Mouse (Mus musculus) brain, adult 2 months (tissue): Measurements from ENCODE around the gene Kank2.
"Not testable (repeated sequence)": the region's sequence is repeated elsewhere in the genome, so short reads cannot be mapped to it uniquely, and the experiment has no call there.

Experiments
- DNase-seq: peaks from one replicate; pipeline ENCODE4 v3.0.0; 2011; ENCODE audit warnings: low read depth, low spot score

Gene Kank2

DNA sequence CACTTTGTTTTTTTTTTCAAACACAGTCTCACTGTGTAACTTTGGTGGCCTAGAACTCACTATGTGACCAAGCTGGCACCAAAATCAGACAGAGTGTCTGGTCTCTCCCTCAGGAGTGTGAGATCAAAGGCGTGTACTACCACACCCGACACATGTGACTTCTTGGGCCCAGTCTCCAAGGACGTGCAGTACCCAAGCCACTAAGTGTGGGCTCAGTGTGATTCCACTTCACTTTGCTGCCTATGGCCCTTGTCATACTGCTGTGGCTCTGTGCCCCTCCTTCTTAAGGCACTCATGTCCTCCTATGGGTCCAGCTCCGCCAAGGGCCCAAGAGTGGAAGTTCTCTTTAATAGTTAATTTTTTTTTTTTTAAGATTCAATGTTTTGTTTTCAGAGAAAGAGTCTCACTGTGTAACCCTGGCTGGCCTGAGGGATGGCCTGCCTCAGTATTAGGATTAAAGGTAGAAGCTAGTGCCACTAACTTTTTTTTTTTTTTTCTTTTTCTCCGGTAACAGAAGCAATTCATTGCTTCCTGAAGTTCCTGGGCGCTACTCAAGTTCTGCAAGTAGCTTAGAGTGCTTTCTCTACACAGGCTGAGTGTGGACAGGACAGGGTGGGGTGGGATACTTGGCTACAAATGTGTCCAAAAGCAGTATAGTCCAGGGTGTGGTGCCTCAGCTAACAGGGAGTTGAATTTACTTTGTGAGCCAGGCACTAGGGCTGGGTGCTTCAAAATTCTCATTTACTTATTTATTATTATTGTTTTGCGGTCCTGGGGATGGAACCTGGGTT lies 13.8 kb downstream of the Kank2 start:
- DNase-seq: no peak

DNA sequence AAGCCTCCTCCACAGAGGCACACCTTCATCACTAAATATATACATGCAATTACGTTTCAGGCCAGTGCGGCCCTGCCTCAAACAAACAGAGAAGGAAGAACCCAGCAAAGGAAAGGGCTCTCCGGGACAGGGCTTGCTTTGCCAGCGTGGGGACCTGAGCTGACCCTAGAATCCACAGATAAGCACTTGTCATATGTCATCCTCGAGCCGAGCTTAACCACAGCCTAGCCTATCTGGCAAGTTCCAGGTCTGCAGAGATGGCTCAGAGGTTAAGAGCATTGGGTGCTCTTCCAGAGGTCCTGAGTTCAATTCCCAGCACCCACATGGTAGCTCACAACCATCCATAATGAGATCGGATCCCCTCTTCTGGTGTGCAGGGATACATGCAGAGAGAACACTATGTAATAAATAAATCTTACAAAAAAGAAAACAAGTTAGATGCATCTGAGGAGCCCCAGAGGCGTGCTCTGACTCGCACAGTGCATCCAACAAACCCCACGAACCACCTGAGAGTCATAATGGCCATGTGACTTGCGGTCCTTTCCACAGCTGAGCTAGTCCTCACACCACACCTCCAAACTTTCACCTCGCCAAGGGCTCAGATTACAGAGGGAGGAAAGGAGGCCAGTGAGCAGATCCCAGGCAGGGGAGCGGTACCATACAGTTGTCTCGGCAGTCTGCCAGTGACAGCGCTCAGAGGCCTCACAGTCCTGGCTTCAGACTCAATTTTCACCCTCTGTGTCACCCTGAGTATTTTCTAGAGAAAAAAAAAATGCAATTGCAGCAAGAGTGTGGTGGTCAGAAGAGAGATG lies 16.7 kb downstream of the Kank2 start:
- DNase-seq: peak; percentile 61

DNA sequence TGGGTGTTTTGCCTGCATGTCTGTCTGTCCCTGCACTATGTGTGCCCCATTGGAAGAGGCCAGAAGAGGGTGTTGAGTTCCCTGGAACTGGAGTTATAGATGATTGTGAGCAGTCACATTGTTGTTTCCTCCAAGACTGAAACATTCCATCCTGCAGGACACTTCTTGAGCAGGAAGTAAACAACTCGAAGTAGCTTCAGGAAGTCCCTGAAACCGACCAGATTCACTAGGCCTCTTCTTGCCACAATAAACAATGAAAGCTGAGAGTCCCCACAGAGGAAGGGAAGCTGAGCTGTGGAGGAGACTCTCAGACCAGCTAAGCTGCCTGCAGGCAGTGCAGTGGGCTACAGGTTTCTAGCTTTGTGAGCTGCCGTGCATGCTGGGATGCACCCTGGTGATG lies 20.8 kb downstream of the Kank2 start:
- no peak for DNase-seq

DNA sequence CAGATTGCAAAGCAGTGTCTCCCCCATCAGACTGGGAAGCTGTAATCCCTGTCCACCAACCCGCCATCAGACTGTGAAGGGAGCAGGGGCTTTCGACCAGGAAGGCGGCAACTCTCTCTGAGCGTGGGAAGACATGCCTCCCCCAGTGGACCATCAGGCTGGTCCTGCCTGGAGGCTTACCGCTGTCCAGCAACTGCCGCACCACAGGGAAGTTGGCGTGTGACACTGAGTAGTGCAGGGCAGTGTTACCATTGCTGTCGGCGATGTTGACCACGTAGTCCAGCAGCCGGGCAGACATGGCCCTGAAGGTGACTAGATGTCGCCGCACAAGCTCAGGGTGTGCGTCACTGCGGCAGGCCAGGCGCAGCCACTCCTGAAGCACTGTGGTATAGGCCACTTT lies 24.2 kb downstream of the Kank2 start:
- no peak for DNase-seq

DNA sequence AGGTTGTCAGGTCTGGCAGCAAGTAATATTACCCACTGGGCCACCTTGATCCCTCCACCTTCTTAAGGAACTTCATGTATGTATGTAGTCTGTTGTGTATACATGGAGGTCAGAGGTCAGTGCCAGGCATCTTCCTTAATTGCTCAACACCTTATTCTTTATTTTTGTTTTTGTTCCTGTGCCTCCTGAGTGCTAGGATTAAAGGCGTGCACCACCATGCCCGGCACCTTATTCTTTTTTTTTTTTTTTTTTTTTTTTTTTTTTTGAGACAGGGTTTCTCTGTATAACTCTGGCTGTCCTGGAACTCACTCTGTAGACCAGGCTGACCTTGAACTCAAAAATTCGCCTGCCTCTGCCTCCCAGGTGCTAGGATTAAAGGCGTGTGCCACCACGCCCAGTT lies 25.1 kb downstream of the Kank2 start:
- DNase-seq: not testable (repeated sequence)

DNA sequence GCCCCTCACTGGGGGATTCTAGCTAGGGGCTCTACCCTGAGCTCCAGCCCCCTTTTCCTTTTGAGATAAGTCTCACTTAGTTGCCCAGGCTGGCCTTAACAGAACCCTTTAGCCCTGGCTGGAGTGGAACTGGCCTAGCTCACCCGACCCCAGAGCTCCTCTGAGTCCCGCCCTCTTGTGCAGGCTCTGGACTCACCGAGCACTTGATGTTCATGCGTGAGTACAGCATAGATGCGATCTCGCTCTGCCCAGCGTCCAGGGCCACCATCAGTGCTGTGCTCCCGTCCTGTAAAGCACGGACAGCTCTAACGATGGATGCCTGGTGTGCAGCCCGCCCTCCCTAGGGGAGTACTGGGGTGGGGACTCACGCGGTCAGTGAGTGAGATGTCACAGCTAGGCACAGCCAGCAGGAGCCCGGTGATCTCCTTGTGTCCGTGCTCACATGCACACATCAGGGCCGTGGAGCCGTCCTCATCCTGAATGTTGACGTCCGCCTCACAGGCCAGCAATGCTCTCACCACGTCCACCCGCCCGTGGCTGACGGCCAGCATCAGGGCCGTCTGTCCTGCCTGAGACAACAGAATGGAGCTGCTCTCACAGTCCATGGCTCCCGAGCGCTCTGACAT lies 28.9 kb downstream of the Kank2 start:
- DNase-seq: peak; percentile 63

DNA sequence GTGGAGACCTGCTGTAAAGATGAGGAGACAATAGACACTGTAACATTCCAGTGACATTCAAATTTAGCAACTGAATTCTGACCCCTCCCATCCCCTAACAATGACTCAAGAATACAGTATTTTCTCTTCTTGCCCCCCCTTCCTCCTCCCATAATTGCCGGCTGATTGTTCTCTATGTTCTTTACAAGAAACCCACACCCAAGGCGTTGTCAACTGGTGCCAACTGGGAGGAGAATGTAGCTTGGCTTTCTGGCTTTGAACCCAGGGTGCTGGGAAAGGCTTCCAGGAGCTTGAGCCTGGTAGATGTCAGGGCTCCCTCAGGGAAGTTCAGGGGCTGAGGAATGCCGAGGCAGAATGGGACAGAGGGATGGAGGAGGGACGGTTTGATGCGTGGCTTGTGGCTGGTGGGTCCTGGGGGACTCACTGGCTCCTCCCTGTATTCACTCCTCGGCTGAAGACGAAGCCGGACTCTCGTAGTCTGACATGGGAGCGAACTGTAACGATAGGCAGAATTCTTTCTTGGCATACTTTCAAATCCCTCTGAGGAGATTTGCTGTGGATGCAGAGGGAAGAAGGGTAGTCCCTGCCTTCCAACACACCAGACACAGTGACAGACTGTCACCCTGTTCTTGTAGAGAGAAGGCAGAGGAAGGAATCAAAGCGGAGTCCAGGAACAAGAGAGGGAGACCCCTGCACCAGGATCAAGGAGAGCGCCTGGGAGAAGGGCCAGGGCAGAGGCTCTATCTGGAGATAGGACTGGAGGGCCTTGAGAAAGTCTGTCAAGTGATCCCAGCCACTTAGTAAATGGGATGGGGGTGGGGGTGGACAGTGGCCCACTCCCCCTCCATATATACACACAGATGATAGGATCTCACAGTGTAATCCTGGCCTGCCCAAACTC lies 29.8 kb downstream of the Kank2 start:
- DNase-seq: peak; percentile 64

DNA sequence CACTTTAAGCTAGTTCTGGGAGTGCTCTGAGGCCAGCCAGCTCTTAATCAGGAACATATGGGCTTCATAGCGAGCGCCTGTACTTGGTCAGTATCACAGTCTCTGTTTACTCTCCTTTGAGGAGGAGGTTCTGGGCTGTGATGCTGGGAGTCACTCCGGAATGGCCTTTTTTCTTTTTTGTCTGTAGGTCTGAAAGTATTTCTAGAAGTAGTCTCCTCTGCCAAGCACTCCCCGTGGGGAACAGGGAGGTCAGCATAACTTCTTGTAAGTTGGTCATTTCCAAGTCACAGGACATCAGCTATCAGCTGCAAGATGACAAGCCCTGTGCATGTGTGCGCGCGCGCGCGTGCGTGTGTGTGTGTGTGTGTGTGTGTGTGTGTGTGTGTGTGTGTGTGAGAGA lies 30.6 kb downstream of the Kank2 start:
- DNase-seq: peak; percentile 89

DNA sequence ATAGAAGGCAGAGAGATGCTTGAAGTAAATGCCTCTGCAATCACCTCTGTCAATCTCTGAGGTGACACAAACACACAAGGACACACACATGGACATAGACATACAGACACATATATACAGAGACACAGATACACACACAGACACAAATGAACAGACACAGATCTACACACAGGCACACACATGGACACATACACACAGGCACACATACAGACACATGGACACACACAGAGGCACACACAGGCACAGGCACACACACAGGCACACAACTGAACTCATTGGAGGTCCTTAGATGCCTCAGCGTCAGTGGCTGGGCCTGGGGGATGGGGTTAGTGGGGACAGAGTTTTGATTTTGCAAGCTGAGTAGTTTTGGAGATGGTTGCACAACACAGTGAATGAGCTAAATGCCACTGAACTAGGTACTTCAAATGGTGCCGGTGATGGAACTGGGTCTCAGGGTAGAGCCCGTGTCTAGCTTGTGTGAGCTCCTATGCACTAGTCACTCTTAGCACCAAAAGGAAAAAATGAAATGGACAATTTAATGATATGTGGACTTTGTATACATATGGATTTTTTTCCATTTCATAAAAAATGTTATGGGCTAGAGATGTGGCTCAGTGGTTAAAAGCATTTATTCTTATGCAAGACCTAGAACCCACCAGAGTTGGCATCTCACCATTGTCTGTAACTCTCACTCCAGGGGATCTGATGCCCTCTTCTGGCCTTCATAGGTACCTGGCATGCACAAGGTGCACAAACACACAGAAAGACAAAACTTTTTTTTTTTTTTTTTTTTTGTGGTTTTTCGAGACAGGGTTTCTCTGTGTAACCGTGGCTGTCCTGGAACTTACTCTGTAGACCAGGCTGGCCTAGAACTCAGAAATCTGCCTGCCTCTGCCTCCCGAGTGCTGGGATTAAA lies 34.2 kb downstream of the Kank2 start:
- no peak for DNase-seq

DNA sequence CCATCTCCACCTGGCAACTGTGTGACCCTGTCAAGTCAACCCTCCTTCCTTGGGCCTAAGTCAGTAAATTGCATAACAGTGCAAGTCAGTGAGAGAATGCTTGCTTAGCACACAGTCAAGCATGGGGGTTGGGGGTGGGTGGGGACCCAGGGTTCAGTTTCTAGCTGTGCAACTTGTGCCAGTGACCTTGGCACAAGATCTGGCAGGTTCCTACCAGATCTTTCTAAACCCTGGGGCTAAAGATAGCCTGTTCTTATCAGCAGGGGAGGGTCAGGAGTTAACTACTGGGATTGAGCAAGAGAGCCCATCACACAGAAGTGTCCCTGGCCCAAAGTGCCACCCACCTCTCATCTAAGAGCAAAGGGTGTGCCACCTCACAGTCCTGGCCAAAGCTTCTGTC lies 36.4 kb downstream of the Kank2 start:
- DNase-seq: no peak

DNA sequence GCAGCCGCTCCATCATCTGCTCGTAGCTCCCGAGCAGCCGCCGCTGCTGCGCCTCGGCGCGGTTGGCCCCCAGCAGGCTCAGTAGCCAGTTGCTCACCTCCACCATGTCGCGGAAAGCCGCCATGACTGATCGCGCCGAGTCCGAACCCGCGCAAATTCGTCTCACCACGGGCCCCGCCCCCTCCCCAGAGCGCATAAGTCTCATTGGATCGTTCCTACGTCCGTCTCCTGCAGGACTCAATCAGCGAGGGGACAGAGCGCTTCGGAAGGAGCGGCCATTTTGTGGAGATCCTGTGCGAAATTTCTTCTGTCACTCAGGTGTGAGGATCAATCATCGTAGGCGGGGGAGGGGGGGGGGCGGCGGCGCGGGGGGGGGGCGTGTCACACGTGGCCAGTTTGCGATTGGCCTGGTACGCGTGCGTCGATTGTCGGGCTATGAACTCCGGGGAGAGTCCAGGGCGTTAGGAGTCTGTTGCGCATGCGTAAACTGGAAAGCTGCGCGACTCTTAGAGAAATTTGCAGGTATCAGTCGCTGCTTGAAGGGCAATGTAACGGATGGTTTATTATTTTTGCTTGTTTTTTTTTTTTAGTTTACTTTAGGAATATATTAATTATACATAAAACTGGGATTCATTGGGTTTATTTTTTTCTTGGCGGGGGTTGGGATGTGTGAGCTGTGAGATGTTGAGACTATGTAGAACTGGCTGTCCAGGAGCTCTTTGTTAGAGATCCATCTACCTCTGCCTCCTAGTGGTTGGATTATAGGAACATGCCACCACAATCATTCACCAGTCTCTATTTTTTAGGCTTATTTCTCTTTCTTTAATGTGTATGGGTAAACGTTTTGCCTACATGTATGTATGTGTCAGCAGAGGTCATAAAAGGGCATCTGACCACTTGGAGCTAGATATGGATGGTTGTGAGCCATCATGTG lies 38.1 kb downstream of the Kank2 start, which contains the start of gene Spc24:
Spc24 (minus strand) TSS at position 149 of the 934 bp plus-strand sequence.
- DNase-seq: peak; percentile 99

DNA sequence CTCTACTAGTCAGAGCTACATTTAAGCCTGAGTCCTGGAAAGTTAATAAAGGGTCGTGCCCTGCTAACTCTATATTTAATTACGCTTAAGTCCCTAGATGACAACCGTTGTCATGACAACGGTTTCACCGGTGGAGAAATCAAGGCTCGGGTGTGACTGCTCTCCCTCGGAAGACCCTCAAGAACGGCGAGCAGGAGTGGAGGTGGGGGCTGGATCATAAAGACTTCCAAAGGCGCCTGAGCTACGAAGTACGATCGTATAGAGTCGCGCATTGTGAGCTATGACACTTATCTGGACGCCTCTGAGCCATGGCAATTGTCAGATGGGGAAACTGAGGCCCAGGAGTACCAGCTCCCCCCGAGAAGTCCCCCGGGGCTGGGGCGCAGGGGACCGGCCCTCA lies 38.8 kb downstream of the Kank2 start:
- no peak for DNase-seq

DNA sequence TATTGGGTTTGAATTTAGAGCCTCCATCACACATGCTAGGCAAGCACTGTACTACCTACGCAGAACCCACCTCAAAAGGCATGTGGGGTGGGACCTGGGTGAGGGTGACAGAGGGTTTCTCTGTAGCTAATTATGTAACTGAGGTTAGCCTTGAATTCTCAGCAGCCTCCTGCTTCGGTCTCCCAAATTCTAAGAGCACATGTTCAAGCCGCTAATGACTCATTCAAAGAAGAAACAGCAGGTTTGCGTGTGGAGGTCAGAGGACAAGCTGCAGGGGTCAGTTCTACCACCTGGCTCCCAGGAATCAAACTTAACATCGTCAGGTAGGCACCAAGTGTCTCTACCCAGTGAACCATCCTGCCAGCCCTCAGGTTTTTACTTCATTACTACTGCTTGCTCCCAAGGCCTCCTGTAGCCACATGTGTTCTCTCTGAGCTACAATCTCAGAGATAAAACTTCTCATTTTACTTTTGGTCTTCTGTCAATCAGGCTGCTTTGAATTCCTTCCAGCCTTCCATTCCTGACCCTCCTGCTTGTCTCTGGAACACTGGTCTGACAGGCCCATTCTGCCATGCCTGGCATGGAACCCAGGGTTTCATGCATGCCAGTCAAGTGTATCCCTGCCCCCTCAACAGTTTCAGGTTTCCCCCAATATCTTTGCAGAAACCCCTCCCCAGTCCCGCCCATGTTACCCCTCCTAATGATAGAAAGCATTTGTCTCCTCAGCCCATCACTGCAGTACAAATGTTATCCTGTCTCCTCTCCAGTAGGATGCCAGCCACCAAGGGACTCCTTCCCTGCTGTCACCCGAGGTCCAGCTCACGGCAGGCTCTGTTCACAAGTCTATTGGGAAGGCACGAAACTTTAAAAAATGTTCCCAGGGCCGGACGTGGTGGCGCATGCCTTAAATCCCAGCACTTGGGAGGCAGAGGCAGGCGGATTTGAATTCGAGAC lies 39.7 kb downstream of the Kank2 start:
- DNase-seq: no peak

DNA sequence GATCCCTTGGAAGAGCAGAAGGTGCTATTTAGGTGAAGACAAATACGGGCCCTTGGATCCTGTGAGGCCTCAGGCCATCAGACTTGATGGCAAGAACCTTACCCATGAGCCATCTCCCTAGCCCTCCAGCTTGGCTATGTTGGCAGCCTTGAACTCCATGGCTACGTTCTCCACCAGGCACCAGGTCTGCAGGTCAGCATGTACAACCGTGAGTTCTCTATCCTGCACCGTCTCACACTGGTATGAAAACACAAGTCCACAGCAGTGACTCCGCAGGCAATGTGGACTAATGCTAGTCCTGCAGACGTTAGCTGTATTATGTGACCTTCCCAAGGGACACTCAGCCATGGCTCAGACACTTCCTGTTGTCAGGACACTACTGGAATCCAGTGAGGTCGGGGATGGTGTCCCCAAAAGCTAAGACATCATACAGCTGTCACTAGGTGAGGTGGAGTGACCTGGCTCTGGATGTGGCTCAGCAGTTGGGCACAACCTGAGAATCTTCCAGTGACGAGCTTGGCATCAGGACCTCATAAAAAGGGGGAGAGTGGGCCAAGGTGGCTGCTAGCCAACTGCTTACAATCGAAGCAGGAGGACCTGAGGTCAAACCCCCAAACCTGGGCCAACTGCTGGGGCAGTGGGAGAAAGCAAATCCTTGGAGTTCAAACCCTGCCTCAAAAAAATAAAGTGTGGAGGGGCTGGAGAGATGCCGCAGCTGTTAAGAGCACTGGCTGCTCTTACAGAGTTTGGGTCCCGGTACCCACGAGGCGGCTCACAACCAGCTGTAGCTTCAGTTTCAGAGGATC lies 43.8 kb downstream of the Kank2 start:
- no peak for DNase-seq

DNA sequence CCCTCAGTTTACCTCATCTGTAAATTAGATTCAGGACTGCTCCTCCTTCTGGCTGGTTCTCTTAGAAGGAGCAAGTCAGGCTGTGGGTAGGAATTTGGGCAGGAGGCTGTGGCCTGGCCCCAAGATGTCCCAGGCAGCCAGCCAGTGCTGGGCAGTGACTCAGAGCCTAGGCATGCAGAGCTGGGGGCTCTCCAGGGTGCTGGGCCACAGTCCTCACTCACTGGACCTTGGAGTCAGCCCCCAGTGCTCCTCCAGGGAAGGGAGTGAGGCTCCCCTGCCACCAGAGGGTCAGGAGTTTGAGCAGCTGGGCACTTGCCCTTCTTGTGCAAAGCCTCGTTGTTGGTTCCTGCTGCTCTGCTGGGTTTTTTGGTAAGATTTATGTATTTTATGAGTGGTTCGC lies 44.5 kb downstream of the Kank2 start:
- DNase-seq: peak; percentile 83

DNA sequence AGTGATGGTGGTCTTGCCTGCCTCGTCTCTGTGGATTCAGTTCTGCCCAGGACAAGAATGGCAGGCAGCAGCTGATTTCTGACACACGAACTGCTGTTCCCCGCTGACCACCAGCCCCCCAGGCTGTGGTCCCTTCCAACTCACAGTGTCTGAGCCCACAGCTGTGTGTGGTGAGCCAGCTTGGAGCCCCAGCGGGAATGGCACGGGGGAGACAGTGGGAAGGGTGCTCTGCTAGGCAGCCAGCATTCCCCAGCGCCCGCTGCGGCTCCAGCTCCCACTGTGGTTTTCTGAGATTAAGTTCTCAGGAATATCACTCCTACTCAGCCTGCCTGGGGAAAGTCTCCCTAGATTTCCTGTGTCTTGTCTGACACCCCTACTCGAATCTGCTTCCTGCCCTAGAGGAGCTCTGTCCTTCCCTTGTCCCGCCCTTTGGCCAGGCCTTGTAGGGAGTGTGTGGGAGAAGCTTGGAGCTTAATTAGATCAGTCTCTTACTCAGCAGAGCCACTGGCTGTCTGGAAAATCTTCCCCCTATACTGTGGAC lies 46.2 kb downstream of the Kank2 start:
- peak; percentile 70 for DNase-seq

DNA sequence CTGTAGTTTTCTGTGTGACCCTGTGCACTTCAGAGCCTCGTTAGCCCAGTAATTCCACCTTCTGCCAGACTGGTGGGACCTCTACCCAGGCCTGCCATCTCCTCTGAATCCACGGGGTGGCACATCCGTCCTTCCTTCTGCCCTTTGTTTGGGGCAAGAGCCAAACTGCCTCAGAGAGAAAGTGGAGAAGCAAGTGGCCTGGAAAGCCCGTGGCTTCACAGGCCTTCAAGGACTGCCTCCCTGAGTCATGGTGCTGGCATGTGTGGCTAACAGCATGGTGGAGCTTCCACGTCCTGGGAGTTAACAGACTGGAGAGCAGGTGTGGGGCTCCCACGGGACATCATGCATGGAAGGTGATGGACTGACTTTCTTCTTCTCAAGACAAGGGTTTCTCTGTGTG lies 47.2 kb downstream of the Kank2 start:
- peak; percentile 79 for DNase-seq
